Mouse (Mus musculus): ENCODE results near the gene Macrod2.
A peak's percentile ranks its signal among the peaks of the same experiment; 100 is the strongest.

The Macrod2 gene

GRCm38 (mm10) chr2:140819391-140820120 is 424.4 kb downstream of the Macrod2 start:
- DNase-seq: no peak

- no peak for DNase-seq
Observed at GRCm38 (mm10) chr2:140822378-140822777, 427.3 kb downstream of the Macrod2 start.

GRCm38 (mm10) chr2:140826241-140826640 is 431.1 kb downstream of the Macrod2 start:
- no peak for DNase-seq

GRCm38 (mm10) chr2:140828859-140829258 is 433.8 kb downstream of the Macrod2 start:
- no peak for DNase-seq

GRCm38 (mm10) chr2:140830086-140830485 is 435.0 kb downstream of the Macrod2 start:
- no peak for DNase-seq

GRCm38 (mm10) chr2:140839371-140839770 is 444.3 kb downstream of the Macrod2 start:
- no peak for DNase-seq

- DNase-seq: peak; percentile 1 to 13
Observed at GRCm38 (mm10) chr2:140839880-140840279, 444.8 kb downstream of the Macrod2 start.

- no peak for DNase-seq
Observed at GRCm38 (mm10) chr2:140844030-140844429, 448.9 kb downstream of the Macrod2 start.

GRCm38 (mm10) chr2:140847817-140848428 is 452.8 kb downstream of the Macrod2 start:
- DNase-seq: no peak

GRCm38 (mm10) chr2:140853538-140853937 is 458.4 kb downstream of the Macrod2 start:
- no peak for DNase-seq

GRCm38 (mm10) chr2:140861356-140861755 is 466.2 kb downstream of the Macrod2 start:
- no peak for DNase-seq

- no peak for DNase-seq
Observed at GRCm38 (mm10) chr2:140862736-140863135, 467.6 kb downstream of the Macrod2 start.

- no peak for DNase-seq
Observed at GRCm38 (mm10) chr2:140865636-140866035, 470.5 kb downstream of the Macrod2 start.

GRCm38 (mm10) chr2:140867116-140867515 is 472.0 kb downstream of the Macrod2 start:
- no peak for DNase-seq

- no peak for DNase-seq
Observed at GRCm38 (mm10) chr2:140885176-140885575, 490.1 kb downstream of the Macrod2 start.

GRCm38 (mm10) chr2:140890683-140891082 is 495.6 kb downstream of the Macrod2 start:
- no peak for DNase-seq

- peak; percentile 2 to 3 for DNase-seq
Observed at GRCm38 (mm10) chr2:140896396-140897082, 501.4 kb downstream of the Macrod2 start.

- DNase-seq: no peak
Observed at GRCm38 (mm10) chr2:140898408-140898985, 503.4 kb downstream of the Macrod2 start.

GRCm38 (mm10) chr2:140905331-140905730 is 510.2 kb downstream of the Macrod2 start:
- no peak for DNase-seq

GRCm38 (mm10) chr2:140906123-140906522 is 511.0 kb downstream of the Macrod2 start:
- DNase-seq: no peak

- DNase-seq: no peak
Observed at GRCm38 (mm10) chr2:140911463-140911862, 516.4 kb downstream of the Macrod2 start.

GRCm38 (mm10) chr2:140912179-140912578 is 517.1 kb downstream of the Macrod2 start:
- no peak for DNase-seq

GRCm38 (mm10) chr2:140912931-140913330 is 517.8 kb downstream of the Macrod2 start:
- no peak for DNase-seq
